In genomic region chr1:132800285-132800684, GRCm38 (mm10) we compare ENCODE assay signal across 16 mouse cellular contexts. TPM values are rescaled to one million over a fixed set of nuclear protein-coding genes. Genes with fewer than 3 reads are reported as not detected.
DNase-seq lines count a peak whose midpoint lies in the region; ATAC-seq and TF ChIP-seq lines count a peak whose summit lies in the region.
"Had no signal": no experiment of that assay in that cellular context is flagged by ENCODE, and none has a peak within 500 bp of the region (broad histone marks: within the 10 kb centered on the region; RNA-seq: fewer than 3 reads in every experiment).

No protein-coding gene starts in this region.

- under 1% methylated on average over 9 of the region's 9 CpGs for WGBS in forebrain, embryonic 10.5 days
- WGBS in forebrain, postnatal 0 days: 7% methylated on average over 9 of the region's 9 CpGs
- WGBS in hindbrain, embryonic 11.5 days: 3% methylated on average over 9 of the region's 9 CpGs
- under 1% methylated on average over 9 of the region's 9 CpGs for WGBS in midbrain, embryonic 13.5 days

- no peak for ATAC-seq in forebrain, postnatal 0 days
- peak; percentile 77 for ATAC-seq in hindbrain, embryonic 11.5 days (ENCODE audit: low FRiP score)
- ATAC-seq in midbrain, embryonic 13.5 days: 0 out of 2 replicates have a peak, but pooled peaks have one; percentile 14
- ATAC-seq in inflammation-experienced regulatory T-cells, adult 6 months: no peak
- ATAC-seq: activated CD4-positive, CD25-positive, alpha-beta regulatory T cell, adult 4 months had no signal

- no peak for TF ChIP-seq CTCF in forebrain, postnatal 0 days (IDR thresholded peaks at IDR 0.05; ENCODE audit: low read depth)

- no peak overlapping the region for H3K9ac ChIP-seq in forebrain, postnatal 0 days
- H3K9ac ChIP-seq in hindbrain, embryonic 11.5 days (ENCODE audit: low read depth, low read length): no peak overlapping the region
- 0 out of 2 replicates have a peak overlapping the region, but pooled peaks have one; percentile 14 for H3K9ac ChIP-seq in midbrain, embryonic 13.5 days (replicated peaks)
- H3K9ac ChIP-seq: lung, embryonic 15.5 days had no signal

- H3K9me3 ChIP-seq in forebrain, embryonic 10.5 days: no peaks in the 10 kb centered on the region
- H3K9me3 ChIP-seq in forebrain, postnatal 0 days (ENCODE audit: low read length): no peaks in the 10 kb centered on the region
- no peaks in the 10 kb centered on the region for H3K9me3 ChIP-seq in hindbrain, embryonic 11.5 days (ENCODE audit: control insufficient read depth, low read length)
- no peaks in the 10 kb centered on the region for H3K9me3 ChIP-seq in midbrain, embryonic 13.5 days
- H3K9me3 ChIP-seq: lung, embryonic 15.5 days had no signal

- H3K27ac ChIP-seq in forebrain, embryonic 10.5 days: no peak overlapping the region
- H3K27ac ChIP-seq in forebrain, postnatal 0 days (ENCODE audit: low read depth, low read length): no peak overlapping the region
- H3K27ac ChIP-seq in hindbrain, embryonic 11.5 days (ENCODE audit: low read depth, low read length): no peak overlapping the region
- no peak overlapping the region for H3K27ac ChIP-seq in midbrain, embryonic 13.5 days
- H3K27ac ChIP-seq: left cerebral cortex, adult 2 months; lung, embryonic 15.5 days had no signal

- DNase-seq in forebrain, embryonic 10.5 days (ENCODE audit: extremely low spot score, low spot score): peak; percentile 14
- DNase-seq in forebrain, postnatal 0 days: no peak
- DNase-seq in NIH3T3 (ENCODE audit: low read depth): peak; percentile 6
- peak; percentile 41 for DNase-seq in hindbrain, embryonic 11.5 days (ENCODE audit: low spot score)
- no peak for DNase-seq in cerebellum, adult 9-11 months
- no peak for DNase-seq in layer of hippocampus, adult 9-10 months (ENCODE audit: low spot score)
- DNase-seq: cerebellum, adult 18-20 months; gastrocnemius, postnatal 25 days; heart, postnatal 4 days; kidney, postnatal 14 days; right cerebral cortex, postnatal 25 days had no signal

- H3K4me2 ChIP-seq in forebrain, postnatal 0 days (ENCODE audit: low read depth): no peak overlapping the region
- H3K4me2 ChIP-seq in hindbrain, embryonic 11.5 days (replicated peaks; ENCODE audit: low read depth, low read length): no peak overlapping the region
- peak overlapping the region; percentile 17; the same call in 1 of the 2 replicates for H3K4me2 ChIP-seq in midbrain, embryonic 13.5 days (replicated peaks)
- H3K4me2 ChIP-seq: lung, embryonic 15.5 days had no signal

- peaks cover 51% of the 10 kb centered on the region for H3K27me3 ChIP-seq in forebrain, embryonic 10.5 days (ENCODE audit: poor library complexity, severe bottlenecking)
- no peaks in the 10 kb centered on the region for H3K27me3 ChIP-seq in forebrain, postnatal 0 days (ENCODE audit: insufficient read depth, low read length)
- peaks cover 4% of the 10 kb centered on the region; the same call in 1 of the 2 replicates for H3K27me3 ChIP-seq in hindbrain, embryonic 11.5 days (ENCODE audit: control insufficient read depth, insufficient read depth, low read length)
- peaks cover 8% of the 10 kb centered on the region; the same call in 1 of the 2 replicates for H3K27me3 ChIP-seq in midbrain, embryonic 13.5 days

- no peaks in the 10 kb centered on the region for H3K36me3 ChIP-seq in forebrain, embryonic 10.5 days (replicated peaks)
- no peaks in the 10 kb centered on the region for H3K36me3 ChIP-seq in forebrain, postnatal 0 days (ENCODE audit: insufficient read depth)
- no peaks in the 10 kb centered on the region for H3K36me3 ChIP-seq in hindbrain, embryonic 11.5 days (ENCODE audit: control insufficient read depth, insufficient read depth, low read length)
- no peaks in the 10 kb centered on the region for H3K36me3 ChIP-seq in midbrain, embryonic 13.5 days
- H3K36me3 ChIP-seq: lung, embryonic 15.5 days had no signal

- peaks cover 30% of the 10 kb centered on the region for H3K4me1 ChIP-seq in forebrain, embryonic 10.5 days
- H3K4me1 ChIP-seq in forebrain, postnatal 0 days (ENCODE audit: insufficient read depth): no peaks in the 10 kb centered on the region
- no peaks in the 10 kb centered on the region for H3K4me1 ChIP-seq in hindbrain, embryonic 11.5 days (replicated peaks; ENCODE audit: control insufficient read depth, insufficient read depth, low read length)
- H3K4me1 ChIP-seq in midbrain, embryonic 13.5 days (replicated peaks): peaks cover 29% of the 10 kb centered on the region
- H3K4me1 ChIP-seq: lung, embryonic 15.5 days had no signal

- H3K4me3 ChIP-seq in forebrain, embryonic 10.5 days: peak overlapping the region; percentile 9; the same call in 1 of the 2 replicates
- no peak overlapping the region for H3K4me3 ChIP-seq in forebrain, postnatal 0 days (ENCODE audit: low read depth, low read length)
- H3K4me3 ChIP-seq in hindbrain, embryonic 11.5 days (ENCODE audit: low read depth, low read length): no peak overlapping the region
- H3K4me3 ChIP-seq in midbrain, embryonic 13.5 days (replicated peaks): no peak overlapping the region
- H3K4me3 ChIP-seq: left cerebral cortex, adult 2 months; lung, embryonic 15.5 days had no signal

RNA-seq across cellular contexts. Expression of gene Nfasc, which starts 58.7 kb away (rescaled TPM):
- 7.0 and 9.6 TPM in 2 replicates for polyA plus RNA-seq in forebrain, embryonic 10.5 days (2016; fragmentation: Nextera tagmentation; extraction: Ambion mirVana)
- total RNA-seq in forebrain, postnatal 0 days (2014; rRNA removed): 42.2 and 55.2 TPM in 2 replicates
- 21.4 and 32.7 TPM in 2 replicates for polyA plus RNA-seq in forebrain, postnatal 0 days (2015; fragmentation: Nextera tagmentation; extraction: Ambion mirVana)
- 26.9 and 38.0 TPM in 2 replicates for polyA plus RNA-seq in hindbrain, embryonic 11.5 days (2014; fragmentation: Nextera tagmentation; extraction: Ambion mirVana)
- 39.2 and 50.3 TPM in 2 replicates for polyA plus RNA-seq in midbrain, embryonic 13.5 days (2015; fragmentation: Nextera tagmentation; extraction: Ambion mirVana)
- polyA plus RNA-seq in inflammation-experienced regulatory T-cells, adult 6 months (2017; shearing (Covaris generic)): not detected
- polyA plus RNA-seq: activated CD4-positive, CD25-positive, alpha-beta regulatory T cell, adult 4 months had no signal

Comparison
In these comparisons a context has a peak if more than half of its experiments do, and no peak if none do; other contexts are left out.
1. DNase-seq: peak in forebrain, embryonic 10.5 days (single experiment), NIH3T3 (single experiment) and hindbrain, embryonic 11.5 days (single experiment); none in forebrain, postnatal 0 days (single experiment), cerebellum, adult 9-11 months (single experiment) and layer of hippocampus, adult 9-10 months (single experiment).
2. ATAC-seq: peak in hindbrain, embryonic 11.5 days (single experiment) and midbrain, embryonic 13.5 days (single experiment); none in forebrain, postnatal 0 days (single experiment) and inflammation-experienced regulatory T-cells, adult 6 months (single experiment).